Mouse (Mus musculus) heart, postnatal 0 days (tissue): ENCODE data around the gene Mxi1.

Source experiments
- CTCF ChIP-seq: IDR thresholded peaks from 2 replicates; pipeline ENCODE4 v1.5.1; 2016; ENCODE audit warnings: antibody characterized with exemption, control low read depth, low read depth
- EP300 ChIP-seq: IDR thresholded peaks from 2 replicates; pipeline ENCODE4 v1.6.1; 2016; ENCODE audit warnings: antibody characterized with exemption, low read depth

- TF ChIP-seq CTCF = no peak
- TF ChIP-seq EP300 = no peak
These were observed 35.4 kb downstream of the Mxi1 start for GRCm38 (mm10) chr19:53345766-53346165.
